Mouse (Mus musculus) spleen, adult 18-20 months (tissue): ENCODE measurements around the gene Sgpp1.
A peak's percentile ranks its signal among the peaks of the same experiment; 100 is the strongest.
"Not testable (repeated sequence)": the region's sequence is repeated elsewhere in the genome, so short reads cannot be mapped to it uniquely, and the experiment has no call there.

Source experiments
- DNase-seq, 2 experiments: peaks; one replicate each; pipeline ENCODE4 v3.0.0; 2022; ENCODE audit warnings: mixed read lengths in 2 of 2

Sgpp1 gene

DNA sequence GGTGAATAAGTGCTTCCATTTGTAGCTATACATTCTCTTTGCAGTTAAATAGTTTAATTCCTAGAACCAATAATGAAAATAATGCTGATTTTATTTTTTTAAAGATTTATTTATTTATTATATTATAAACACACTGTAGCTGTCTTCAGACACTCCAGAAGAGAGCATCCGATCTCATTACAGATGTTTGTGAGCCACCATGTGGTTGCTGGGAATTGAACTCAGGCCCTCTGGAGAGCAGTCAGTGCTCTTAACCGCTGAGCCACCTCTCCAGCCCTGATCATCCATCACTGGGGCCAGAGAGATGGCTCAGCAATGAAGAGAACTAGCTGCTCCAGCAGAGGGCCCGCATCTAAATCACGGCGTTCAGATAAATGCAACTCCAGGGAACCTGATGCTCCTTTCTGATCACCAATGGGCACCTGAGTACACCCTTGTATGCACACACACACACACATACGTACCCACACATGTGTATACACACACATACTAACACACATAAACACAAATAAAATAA, 3.5 kb downstream of the Sgpp1 start:
- DNase-seq, result no peak

DNA sequence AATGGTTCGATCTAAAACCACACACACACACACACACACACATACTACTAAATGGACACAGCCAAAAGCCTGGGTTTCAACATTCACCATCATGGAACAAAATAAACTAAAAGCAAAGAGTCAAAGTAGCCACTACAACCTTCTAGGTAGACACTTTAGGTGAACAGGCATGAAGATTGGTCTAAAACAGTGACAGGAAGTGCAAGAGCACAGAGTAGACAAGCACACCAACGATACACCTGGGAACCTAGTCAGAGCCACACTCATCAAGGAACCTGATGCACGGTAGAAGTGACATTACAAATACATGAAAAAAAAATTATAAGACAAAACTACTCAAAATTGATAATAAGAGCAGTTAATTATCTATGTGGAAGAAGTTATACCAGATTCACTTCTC, 4.0 kb downstream of the Sgpp1 start:
- no peak for DNase-seq

DNA sequence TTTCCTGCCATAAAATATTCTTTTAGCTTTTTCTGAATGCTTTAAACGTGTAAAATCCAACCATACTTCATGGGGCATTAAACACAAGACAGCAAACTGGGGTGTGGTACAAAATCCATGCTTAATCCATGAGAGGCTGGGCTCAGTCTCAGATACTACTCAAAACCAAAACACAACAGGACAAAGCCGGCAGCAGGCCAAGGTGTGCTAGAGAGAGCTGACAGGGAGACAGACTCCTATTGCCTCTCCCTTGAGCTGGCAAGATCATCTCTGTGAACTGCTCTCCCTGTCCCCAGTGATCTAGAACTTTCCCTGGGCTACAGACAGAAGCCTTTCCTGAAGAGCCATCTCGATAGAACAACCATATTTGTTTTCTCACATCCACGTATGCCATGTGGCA, 5.1 kb downstream of the Sgpp1 start:
- no peak for DNase-seq

DNA sequence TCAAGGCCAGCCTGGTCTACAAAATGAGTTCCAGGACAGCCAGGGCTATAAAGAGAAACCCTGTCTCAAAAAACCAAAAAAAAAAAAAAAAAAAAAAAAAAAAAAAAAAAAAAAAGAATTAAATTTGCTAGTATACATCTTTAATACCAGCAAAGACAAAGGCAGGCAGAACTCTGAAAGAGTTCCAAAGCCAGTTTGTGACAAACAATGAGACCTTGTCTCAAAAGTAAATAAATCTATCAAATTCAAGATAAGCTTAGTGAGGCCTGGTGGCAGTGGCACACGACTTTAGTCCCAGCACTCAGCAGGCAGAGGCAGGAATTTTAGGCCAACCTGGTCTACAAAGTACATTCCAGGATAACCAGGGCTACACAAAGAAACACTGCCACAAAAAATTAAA, 5.7 kb downstream of the Sgpp1 start:
- no peak for DNase-seq

DNA sequence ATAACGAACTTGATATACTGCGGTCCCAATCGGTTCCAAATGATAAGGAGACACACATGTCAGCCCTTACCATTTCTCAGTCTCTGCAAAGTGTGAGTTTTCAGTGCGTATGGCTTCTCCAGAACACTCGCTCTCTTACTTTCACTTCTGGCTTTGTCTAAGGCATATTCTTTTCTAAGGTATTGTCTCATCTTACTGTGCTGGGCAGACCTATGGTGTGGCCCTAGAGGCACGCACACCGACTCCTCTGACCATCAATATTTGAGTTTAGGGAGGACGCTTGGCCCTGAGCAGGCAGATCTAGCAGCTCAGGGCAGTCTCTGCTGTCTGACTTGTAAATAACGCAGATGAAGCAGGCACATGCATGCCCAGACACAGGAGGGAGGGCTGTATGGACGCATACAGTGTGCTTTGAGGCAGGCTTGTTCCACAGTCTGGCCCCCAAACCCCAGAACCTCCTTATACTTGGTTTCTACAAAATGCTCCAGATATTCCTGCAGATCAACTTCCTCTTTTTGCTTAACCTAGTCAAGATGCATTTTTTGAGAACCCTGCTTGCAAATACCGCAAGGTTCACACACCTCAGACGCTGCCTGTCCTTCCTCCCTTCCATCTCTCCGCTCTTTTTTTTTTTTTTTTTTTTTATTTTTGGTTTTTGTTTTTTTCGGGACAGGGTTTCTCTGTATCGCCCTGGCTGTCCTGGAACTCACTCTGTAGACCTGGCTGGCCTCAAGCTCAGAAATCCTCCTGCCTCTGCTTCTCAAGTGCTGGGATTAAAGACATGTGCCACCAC, 8.0 kb downstream of the Sgpp1 start:
- peak in 1 of 2 experiments; percentile 38 for DNase-seq

DNA sequence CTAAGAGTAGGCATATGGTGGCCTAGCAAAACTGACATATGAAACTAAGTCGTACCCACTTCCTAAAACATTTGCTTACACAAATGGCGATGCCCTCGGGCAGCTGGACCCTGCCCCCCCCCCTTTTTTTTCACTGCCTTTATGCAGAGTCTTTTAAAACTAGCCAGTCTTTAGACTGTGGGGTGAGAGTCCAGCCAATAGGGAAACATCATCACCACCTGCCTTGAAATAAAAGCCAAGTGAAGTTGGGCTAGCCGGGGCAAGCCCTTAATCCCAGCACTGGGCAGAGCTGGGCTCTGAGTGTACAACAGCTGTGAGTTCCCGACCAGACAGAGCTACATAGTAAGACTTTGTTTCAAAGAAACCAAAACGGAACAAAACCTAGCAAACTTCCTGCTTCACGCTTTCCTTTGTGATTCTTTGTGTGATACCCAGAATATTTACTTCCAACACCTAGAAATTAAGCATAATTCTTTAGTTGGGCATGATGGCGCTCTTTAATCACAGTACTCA, 9.1 kb downstream of the Sgpp1 start:
- peak in 1 of 2 experiments; percentile 25 for DNase-seq

DNA sequence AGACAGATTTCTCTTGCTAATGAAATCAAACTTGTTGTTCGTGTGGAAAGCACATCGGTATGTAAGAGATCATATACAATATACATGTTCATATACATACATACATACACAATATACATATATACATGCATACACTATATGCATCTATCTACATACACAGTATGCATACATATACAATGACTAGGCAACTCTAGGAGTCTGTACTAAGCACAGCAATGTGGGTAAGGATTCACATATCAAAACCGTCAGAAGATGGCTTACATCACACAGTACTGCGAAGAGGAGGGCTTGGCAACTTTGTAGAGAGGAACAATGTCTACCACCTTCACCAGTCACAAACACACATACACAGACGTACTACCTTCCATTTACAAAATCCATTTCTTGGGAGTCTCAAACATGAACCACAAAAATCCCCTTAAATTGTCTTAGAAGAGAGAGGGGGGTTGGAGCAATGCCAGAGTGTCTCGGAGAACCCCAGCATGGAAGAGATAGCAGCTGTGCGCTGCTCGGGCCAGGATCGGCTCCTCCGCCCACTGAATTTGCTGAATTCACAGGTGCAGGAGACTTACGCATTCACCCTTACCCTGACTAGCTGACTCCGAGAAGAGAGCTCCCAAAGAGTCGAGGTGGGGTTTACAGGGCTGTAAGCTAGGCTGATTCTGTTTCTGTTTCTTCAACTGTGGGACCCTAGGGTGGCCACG, 10.8 kb downstream of the Sgpp1 start:
- no peak for DNase-seq

DNA sequence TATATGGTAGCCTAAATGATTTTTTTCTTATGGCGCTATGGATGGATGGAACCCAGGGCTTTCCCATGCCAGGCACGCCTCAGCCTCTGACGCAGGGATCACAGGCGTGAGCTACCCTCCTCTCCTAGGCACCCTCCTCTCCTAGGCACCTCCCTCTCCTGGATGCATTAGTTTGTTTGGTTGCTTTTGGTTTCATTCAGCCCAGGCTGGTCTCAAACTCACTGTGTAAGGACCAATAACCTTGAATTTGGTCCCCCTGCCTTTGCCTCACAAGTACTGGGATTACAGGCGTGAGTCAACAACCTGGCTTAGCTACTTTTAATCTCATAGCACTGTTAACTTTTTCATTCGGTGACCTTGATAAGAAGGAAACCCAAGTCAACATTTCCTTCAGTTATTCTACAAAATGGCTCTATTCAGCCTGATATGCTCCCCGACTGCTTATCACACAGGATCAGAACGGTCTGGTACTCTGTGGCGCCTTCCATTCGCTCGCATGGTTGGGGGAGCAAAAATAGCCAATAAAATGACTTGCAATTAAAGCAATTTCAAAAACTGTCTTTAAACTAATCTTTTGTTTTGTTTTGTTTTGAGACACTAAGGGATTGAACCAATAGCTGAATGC, 11.6 kb downstream of the Sgpp1 start:
- no peak for DNase-seq

DNA sequence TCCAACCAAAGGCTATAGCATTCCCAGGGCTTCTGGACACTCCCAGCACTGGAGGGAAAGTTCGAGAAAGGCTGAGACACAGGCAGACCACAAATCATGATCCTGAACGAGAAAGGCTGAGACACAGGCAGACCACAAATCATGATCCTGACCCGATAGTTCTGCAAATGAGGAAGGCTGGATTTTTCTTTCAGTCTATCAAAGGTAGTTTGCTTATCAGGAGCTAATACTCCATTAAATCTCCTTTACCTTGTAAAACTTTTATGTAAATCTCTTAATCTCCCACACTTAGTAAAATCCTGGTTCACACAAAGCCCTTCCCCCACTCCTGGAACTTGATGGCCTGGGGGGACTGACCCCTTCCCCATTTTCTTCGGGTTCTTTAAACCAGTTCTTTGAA, 13.6 kb downstream of the Sgpp1 start:
- no peak for DNase-seq

DNA sequence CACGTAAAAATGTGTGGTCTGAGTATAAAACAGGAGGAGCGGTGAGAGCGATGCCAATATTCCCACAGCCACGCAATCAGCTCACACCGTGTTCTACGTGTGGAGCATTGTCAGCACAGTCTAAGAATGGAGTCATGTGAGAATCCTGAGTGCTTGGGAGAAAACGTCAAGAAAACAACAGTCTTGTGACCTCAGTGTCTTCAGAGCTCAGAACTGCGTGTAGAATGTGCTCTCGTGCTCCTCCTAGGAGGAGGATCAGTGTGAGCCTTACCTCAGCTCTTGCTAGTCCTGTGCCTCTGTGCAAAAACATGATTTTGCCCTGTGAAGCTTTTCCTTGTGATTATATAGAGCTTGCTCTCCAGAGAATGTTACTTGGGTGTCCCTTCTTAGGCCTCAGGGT, 14.5 kb downstream of the Sgpp1 start:
- DNase-seq, result no peak

DNA sequence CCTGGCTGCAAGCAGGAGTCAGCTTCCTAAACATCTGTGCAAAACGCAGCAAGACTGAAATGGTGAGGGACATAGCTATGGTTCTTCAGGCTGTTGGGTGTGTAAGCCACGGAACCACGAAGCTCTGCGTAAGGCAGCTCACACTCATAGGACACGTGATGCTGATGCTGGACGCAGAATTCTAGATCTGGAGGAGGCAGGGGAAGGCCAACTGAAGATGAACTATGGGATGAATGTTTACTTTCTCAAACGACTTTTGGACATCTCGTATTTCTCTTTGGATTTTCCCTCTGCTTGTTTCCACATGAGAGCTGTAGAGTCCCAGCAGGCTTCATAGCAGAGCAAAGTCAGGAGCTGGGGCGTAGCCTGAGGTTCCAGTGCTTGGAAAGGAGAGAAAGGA, 21.9 kb downstream of the Sgpp1 start:
- no peak for DNase-seq

DNA sequence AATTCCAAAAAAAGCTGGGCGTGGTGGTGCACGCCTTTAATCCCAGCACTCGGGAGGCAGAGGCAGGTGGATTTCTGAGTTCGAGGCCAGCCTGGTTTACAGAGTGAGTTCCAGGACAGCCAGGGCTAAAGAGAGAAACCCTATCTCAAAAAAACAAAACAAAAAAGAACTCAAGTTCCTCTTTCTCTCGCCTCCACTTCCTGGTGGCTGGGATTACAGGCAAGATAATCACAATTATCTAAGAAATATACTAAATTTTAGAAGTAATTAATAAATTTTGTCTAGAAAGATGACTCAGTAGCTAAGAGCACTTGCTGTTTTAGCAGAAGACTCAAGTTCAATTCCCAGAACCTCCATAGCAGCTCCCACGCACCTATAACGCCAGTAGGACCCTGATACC, 22.6 kb downstream of the Sgpp1 start:
- DNase-seq, result not testable (repeated sequence)

DNA sequence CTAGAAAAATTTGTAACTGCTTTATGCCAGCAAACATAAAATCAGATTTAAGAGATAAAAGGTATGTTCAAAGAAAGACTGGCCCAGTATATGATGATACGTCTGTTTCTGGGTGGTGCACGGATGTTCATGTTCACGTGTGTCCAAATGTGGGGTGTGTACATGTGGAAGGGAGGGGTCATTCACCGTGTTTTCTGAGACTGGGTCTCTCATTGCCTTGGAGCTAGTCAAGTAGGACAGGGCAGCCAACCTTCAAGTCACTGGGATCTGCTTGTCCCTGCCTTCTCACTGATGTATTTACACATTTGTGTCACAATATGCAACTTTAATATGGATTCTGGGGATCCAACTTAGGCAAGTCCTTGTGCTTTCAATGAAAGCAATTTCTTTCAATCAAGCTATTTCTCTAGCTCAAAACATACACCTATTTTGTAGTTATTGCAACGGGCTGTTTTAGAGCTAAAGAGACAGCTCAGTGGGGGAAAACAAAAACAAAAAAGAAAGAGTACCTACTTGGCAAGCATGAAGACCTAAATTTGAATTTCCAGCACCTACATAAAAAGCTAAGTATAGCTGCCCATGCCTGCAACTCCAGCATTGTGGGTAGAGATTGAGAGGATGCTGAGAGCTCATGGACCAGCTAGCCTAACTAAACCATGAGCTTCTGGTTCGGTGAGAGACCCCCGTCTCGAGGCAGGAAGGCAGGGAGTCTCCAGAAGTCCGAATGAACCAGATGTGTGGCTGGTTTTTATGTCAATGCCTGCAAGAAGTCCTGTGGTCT, 24.7 kb downstream of the Sgpp1 start:
- DNase-seq, result no peak

DNA sequence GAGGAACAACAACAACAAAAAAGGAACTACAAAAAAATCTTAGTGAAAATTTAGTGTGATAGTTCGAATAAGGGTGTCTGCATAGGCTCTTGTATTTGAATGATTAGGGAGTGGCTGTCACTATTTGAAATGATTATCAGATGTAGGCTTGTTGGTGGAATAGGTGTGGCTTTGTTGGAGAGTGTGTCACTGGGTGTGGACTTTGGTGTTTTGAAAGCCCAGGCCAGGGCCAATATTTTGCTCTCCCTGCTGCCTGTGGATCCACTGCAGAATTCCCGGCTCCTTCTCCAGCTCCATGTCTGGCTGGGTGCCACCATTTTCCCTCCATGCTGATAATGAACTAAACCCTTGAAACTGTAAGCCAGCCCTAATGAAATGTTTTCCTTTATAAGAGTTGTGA, 26.0 kb downstream of the Sgpp1 start:
- no peak for DNase-seq

DNA sequence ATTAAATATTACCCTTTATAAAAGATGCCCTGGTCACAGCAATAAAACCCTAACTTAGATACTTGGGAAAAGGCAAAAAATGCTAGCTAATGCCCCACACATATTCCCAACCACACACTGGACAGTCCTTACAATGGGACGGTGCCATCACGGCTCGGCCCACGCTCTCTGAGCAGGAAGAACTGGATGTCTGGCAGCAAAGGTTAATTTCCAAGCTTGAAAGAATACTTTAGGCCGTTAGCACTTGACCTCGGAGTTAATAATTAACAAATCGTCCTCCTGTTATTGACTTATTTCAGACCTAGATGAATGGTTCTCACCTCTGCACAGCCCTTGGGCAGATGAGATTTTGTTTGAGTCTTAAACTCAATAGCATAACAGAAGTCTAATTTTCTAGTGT, 28.9 kb downstream of the Sgpp1 start:
- no peak for DNase-seq

DNA sequence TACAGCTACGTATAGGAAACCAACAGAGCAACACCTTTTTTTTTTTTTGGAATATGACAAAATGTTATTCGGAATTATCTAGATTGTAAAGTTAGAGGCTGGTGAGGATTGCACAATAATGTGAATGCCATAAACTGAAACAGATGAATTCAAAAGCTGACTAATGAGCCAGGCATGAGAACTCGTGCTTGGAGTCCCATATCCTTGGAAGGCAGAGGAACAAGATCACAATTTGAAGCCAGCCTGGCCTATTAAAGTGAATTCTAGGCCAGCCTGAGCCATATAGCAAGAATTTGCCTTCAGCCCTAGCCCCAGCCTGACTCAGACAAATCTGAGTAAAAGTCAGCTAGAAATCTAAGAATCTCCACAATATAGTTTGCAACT, 32.8 kb downstream of the Sgpp1 start:
- no peak for DNase-seq

DNA sequence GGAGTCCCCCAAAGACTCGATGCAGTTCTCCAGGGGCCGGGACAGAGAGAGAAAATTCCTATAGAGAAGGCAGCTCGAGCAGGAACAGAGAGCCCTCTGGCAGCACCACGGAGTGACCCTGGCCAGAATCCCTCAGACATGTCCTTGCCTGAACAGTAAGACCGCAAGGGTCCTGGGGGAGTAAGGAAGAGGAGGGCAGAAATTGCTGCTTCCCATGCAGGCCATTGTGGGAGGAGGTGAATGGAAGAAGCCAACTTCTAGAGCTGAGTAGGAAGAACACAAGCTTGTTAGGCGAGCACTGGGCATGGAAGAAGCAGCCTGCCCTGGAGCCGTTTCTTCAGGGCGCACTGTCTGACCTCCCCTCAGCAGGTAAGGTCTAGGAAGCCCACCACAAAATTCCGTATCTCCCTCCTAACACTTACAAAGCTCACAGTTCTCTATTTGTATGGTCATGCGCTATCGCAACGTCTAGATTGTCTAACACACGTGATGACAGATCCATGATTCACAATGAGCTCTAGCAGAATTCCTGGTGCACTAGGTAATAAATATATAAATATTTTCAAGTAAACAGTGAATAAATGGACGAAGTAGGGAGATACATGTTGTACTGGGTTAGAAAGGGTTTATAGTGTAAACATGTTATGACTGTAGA, 33.3 kb downstream of the Sgpp1 start:
- DNase-seq, result no peak

DNA sequence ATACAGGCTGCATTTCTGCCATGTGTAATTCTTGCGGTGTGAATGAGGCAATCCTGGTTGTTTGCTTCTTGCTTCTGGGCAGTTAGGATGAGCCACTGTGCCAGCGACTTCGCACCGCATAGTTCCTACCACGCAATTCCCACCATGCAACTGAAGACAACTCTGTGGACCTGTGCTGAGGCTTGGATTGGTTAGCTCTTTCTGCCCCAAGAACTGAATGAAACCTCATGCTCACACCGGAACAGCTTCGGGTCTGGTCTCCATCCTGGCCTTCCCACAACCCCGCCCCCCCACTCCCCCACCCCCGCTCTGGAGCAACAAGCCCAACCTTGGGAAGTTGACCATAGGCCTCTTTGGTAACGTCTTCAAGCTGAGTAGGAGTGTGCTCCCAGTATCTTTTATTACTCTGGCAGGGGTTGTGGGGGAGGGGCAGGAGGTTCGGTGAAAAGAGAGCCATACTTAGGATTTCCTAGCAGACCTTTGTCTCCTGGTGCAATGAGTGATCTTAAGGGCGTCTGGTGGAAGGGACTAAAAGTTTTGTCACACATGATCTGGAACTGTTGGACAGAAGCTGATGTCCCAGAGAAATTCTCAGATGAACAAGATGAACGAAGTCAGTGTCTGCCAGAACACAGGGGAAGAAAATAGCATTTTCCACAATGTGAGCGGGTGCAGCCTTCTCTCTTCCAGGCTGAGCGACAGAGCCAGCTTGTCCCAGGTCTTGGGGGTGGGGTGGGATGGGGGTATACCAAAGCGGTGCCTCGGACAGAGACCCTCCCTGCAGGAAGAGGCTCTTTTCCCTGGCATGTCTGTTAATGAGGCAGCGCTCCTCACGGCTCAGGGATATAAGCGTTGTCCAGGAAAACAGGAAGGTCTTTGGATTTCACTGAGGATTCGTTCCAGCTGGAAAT, 34.1 kb downstream of the Sgpp1 start:
- DNase-seq, result no peak

DNA sequence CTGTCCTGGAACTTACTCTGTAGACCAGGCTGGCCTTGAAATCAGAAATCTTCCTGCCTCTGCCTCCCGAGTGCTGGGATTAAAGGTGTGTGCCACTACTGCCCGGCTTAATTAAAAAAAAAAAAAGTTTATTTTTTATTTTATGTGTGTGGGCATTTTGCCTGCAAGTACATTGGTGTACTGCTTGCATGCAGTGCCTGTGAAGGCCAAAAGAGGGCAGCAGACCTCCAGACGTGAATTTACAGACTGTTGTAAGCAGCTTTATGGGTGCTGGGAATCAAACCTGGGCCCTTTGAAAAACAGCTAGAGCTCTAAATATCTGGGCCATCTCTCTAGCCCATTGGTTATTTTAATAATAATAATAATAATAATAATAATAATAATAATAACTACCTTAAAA, 36.8 kb downstream of the Sgpp1 start:
- no peak for DNase-seq

DNA sequence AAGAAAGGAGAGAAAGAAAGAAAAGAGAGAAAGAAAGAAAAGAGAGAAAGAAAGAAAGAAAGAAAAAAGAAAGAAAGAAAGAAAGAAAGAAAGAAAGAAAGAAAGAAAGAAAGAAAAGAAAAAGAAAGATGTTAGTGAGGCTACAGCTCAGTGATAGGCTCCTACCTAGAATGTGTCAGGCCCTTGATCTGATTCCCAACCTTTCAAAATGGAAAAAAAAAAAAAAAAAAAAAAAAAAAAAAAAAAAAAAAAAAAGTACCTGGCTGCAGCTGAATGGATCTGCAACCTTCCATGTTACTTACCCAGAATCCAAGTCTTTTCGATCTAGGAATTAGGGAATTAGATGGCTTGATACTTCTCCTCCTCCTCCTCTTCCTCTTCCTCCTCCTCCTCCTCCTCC, 39.7 kb downstream of the Sgpp1 start:
- DNase-seq, result not testable (repeated sequence)

DNA sequence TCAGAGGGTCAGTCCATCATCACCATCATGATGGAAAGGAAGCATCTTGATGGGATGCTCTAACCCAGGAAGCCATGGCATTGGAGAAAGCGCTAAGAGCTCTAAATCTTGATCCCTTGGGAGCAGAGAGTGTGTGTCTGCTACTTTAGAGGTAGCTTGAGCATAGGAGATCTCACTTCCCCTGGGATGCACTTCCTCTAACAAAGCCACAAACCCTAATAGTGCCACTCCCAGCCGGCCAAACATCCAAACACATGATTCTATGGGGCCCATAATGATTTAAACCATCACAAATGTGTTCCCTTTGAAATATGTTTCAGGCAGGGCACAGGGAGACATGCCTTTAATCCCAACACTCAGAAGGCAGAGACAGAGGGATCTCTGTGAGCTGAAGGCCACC, 46.5 kb downstream of the Sgpp1 start:
- no peak for DNase-seq
